Comparison of ENCODE assay signal across 20 mouse cellular contexts in the genomic region with DNA sequence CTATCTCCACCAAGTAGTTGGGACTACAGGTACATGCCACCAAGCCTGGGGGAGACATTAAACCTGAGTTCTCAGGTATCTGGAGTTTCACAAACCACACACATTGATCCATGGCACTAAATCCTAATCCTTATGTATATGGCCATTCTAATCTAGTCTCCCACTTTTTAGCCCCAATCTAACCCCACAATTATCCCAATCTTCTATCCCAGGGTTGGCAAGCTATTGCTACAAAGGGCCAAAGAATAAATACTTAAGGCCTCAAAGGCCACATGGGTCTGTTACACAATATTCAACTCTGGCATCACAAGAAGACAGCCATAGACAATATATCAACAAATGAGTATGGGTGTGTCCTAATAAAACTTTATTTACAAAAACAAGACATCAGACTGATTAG.
DNase-seq lines count a peak whose midpoint lies in the region; ATAC-seq and TF ChIP-seq lines count a peak whose summit lies in the region.
"Had no signal": no experiment of that assay in that cellular context is flagged by ENCODE, and none has a peak within 500 bp of the region (broad histone marks: within the 10 kb centered on the region; RNA-seq: fewer than 3 reads in every experiment).

No protein-coding gene starts in this region.

- no peak for TF ChIP-seq EP300 in lung, postnatal 0 days (IDR thresholded peaks at IDR 0.05)

- intact Hi-C loops in gastrocnemius, adult 2 months (cut with DNase I): no loop called here

- no peak overlapping the region for H3K9ac ChIP-seq in lung, embryonic 14.5 days
- H3K9ac ChIP-seq in lung, postnatal 0 days (replicated peaks; ENCODE audit: low read depth): no peak overlapping the region
- H3K9ac ChIP-seq: forebrain, postnatal 0 days; hindbrain, embryonic 13.5 days had no signal

- H3K4me3 ChIP-seq in gastrocnemius, adult 2 months: no peak overlapping the region
- no peak overlapping the region for H3K4me3 ChIP-seq in lung, embryonic 14.5 days (ENCODE audit: low read depth, low read length)
- H3K4me3 ChIP-seq in lung, adult 2 months (replicated peaks; ENCODE audit: extremely low read depth, low read depth, low read length): no peak overlapping the region
- H3K4me3 ChIP-seq in lung, postnatal 0 days (ENCODE audit: low read depth, low read length): no peak overlapping the region
- H3K4me3 ChIP-seq: hindbrain, embryonic 10.5 days; hindbrain, embryonic 13.5 days had no signal

- peak overlapping the region; percentile 35; the same call in 1 of the 2 replicates for H3K27ac ChIP-seq in gastrocnemius, adult 2 months
- H3K27ac ChIP-seq in lung, embryonic 14.5 days (ENCODE audit: low read depth): peak overlapping the region; percentile 92; the same call in 1 of the 2 replicates
- 0 out of 2 replicates have a peak overlapping the region, but pooled peaks have one; percentile 15 for H3K27ac ChIP-seq in lung, postnatal 0 days (ENCODE audit: low read length)
- H3K27ac ChIP-seq: hindbrain, embryonic 10.5 days; hindbrain, embryonic 13.5 days had no signal

- ATAC-seq in lung, embryonic 14.5 days (ENCODE audit: insufficient read depth): no peak
- no peak for ATAC-seq in lung, postnatal 0 days
- ATAC-seq: activated CD4-positive, CD25-positive, alpha-beta regulatory T cell, adult 4 months; forebrain, embryonic 14.5 days; forebrain, postnatal 0 days; hindbrain, embryonic 16.5 days had no signal

- no peaks in the 10 kb centered on the region for H3K9me3 ChIP-seq in lung, embryonic 14.5 days (ENCODE audit: low read depth, low read length)
- no peaks in the 10 kb centered on the region for H3K9me3 ChIP-seq in lung, postnatal 0 days (ENCODE audit: low read length)
- H3K9me3 ChIP-seq: hindbrain, embryonic 10.5 days; hindbrain, embryonic 13.5 days had no signal

- H3K27me3 ChIP-seq in lung, embryonic 14.5 days (ENCODE audit: insufficient read depth, low read length): no peaks in the 10 kb centered on the region
- H3K27me3 ChIP-seq in lung, postnatal 0 days (replicated peaks; ENCODE audit: insufficient read depth, low read length): no peaks in the 10 kb centered on the region
- H3K27me3 ChIP-seq: hindbrain, embryonic 13.5 days had no signal

- H3K36me3 ChIP-seq in lung, embryonic 14.5 days (ENCODE audit: insufficient read depth): no peaks in the 10 kb centered on the region
- no peaks in the 10 kb centered on the region for H3K36me3 ChIP-seq in lung, postnatal 0 days (ENCODE audit: insufficient read depth, low read length)
- H3K36me3 ChIP-seq: hindbrain, embryonic 10.5 days; hindbrain, embryonic 13.5 days had no signal

- no peak for DNase-seq in gastrocnemius, adult 2 months
- DNase-seq in gastrocnemius, postnatal 10 days: no peak
- DNase-seq in lung, embryonic 14.5 days: no peak
- DNase-seq in lung, adult 2 months: no peak
- no peak for DNase-seq in lung, postnatal 0 days (ENCODE audit: low spot score)
- DNase-seq in lung, postnatal 10 days: no peak
- DNase-seq: adrenal gland, postnatal 10 days; adrenal gland, postnatal 36 days; cerebellum, adult 18-20 months; cerebellum, adult 9-10 months; cerebellum, postnatal 14 days; forebrain, postnatal 0 days; gastrocnemius, postnatal 36 days; heart, postnatal 36 days had no signal

- no peak overlapping the region for H3K4me2 ChIP-seq in lung, embryonic 14.5 days
- no peak overlapping the region for H3K4me2 ChIP-seq in lung, postnatal 0 days (replicated peaks; ENCODE audit: low read depth, low read length)
- H3K4me2 ChIP-seq: heart, embryonic 11.5 days; hindbrain, embryonic 13.5 days had no signal

- H3K4me1 ChIP-seq in lung, embryonic 14.5 days (ENCODE audit: insufficient read depth): peaks cover 40% of the 10 kb centered on the region
- peaks cover 24% of the 10 kb centered on the region for H3K4me1 ChIP-seq in lung, adult 2 months (ENCODE audit: control insufficient read depth, insufficient read depth, low read length)
- peaks cover 11% of the 10 kb centered on the region; the same call in 1 of the 2 replicates for H3K4me1 ChIP-seq in lung, postnatal 0 days (ENCODE audit: insufficient read depth, low read depth, low read length)

- no peak for TF ChIP-seq POLR2A in lung, adult 2 months (IDR thresholded peaks at IDR 0.05; ENCODE audit: borderline replicate concordance, extremely low read depth, low read depth, low read length)

- TF ChIP-seq CTCF in gastrocnemius, adult 2 months (IDR thresholded peaks at IDR 0.05): no peak
- no peak for TF ChIP-seq CTCF in lung, embryonic 14.5 days (IDR thresholded peaks at IDR 0.05; ENCODE audit: low read depth)
- TF ChIP-seq CTCF in lung, adult 2 months (IDR thresholded peaks at IDR 0.05; ENCODE audit: insufficient read depth, low read length): no peak
- no peak for TF ChIP-seq CTCF in lung, postnatal 0 days (IDR thresholded peaks at IDR 0.05)

Comparison
In these comparisons a context has a peak if more than half of its experiments do, and no peak if none do; other contexts are left out.
1. H3K27ac ChIP-seq: peak in every context shown above with its lines; median percentile 92 in lung, embryonic 14.5 days; 35 in gastrocnemius, adult 2 months; 15 in lung, postnatal 0 days.